Mouse (Mus musculus): ENCODE data around the gene Kdr. TPM values are rescaled to one million over a fixed set of nuclear protein-coding genes. Genes with fewer than 3 reads are reported as not detected.
"Not testable (repeated sequence)": the region's sequence is repeated elsewhere in the genome, so short reads cannot be mapped to it uniquely, and the experiment has no call there.

Gene Kdr
- polyA plus RNA-seq, 1 experiment from 2014 or later, result 24.5 TPM

DNA sequence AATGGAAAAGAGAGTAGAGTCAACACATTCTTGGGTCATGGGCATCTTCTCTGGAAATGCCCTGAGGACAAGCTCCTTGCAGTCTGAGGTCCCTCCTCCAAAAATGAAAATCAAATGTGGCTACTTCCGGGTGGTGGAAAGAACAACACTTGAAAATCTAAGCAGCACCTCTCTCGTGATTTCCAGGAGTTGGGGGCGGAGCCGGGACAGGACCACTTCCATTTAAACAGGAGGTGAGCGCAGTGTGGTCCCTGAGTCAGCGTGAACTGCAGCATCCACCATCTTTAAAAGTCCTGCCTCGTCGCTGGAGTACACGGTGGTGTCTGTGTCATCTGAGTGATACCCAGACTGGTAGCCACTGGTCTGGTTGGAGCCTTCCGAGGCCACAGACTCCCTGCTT, 44.1 kb downstream of the Kdr start:
- H3K9ac ChIP-seq (ENCODE audit: low read length), result no peak overlapping the region
- no peaks in the 10 kb centered on the region for H3K9me3 ChIP-seq (ENCODE audit: control insufficient read depth, low read length)
- DNase-seq (ENCODE audit: low spot score, missing footprints) (no peak), ATAC-seq (ENCODE audit: low FRiP score) (no peak)
- H3K36me3 ChIP-seq (ENCODE audit: control insufficient read depth, insufficient read depth, low read length), result no peaks in the 10 kb centered on the region
- no peak overlapping the region for H3K27ac ChIP-seq (ENCODE audit: low read depth, low read length)
- H3K4me2 ChIP-seq, result no peak overlapping the region
- no peak overlapping the region for H3K4me3 ChIP-seq (ENCODE audit: low read depth, low read length)
- H3K4me1 ChIP-seq (ENCODE audit: control insufficient read depth, insufficient read depth, low read length), result peaks cover 1% of the 10 kb centered on the region; the same call in 1 of the 2 replicates
- WGBS, result 87% methylated on average over 10 of the region's 10 CpGs
- no peaks in the 10 kb centered on the region for H3K27me3 ChIP-seq (ENCODE audit: control insufficient read depth, insufficient read depth, low read length)

DNA sequence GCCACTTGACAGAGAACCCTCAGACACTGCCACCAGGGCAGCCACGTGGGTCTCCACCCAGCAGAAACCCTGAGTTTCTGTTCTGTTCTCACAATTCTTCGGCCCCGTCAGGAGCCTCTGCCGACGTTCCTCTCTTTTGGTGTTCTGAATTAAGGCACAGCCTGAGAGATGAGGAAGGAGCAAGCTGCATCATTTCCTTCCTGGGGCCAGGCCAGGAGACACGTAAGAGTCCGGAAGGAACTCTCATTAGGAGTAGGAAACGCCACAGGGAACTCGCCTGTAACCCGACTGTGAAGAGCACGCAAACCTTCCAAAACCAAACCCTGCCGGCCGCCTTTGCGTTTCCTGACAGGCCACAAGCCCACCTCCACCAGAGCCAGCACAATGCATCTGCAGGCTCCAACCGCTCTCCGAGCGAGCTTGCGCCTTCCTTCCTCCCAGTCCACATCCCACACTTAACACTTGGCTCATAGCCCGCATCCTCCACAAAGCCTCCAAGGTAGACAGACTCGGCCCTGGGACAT, 44.7 kb downstream of the Kdr start:
- peak; percentile 49 for DNase-seq (ENCODE audit: low spot score, missing footprints)
- H3K27me3 ChIP-seq (ENCODE audit: control insufficient read depth, insufficient read depth, low read length), result no peaks in the 10 kb centered on the region
- H3K4me3 ChIP-seq (ENCODE audit: low read depth, low read length), result no peak overlapping the region
- H3K9ac ChIP-seq (ENCODE audit: low read length), result no peak overlapping the region
- no peaks in the 10 kb centered on the region for H3K4me1 ChIP-seq (ENCODE audit: control insufficient read depth, insufficient read depth, low read length)
- WGBS, result 91% methylated on average over 20 of the region's 20 CpGs
- H3K36me3 ChIP-seq (ENCODE audit: control insufficient read depth, insufficient read depth, low read length), result no peaks in the 10 kb centered on the region
- no peak overlapping the region for H3K27ac ChIP-seq (ENCODE audit: low read depth, low read length)
- no peak for ATAC-seq (ENCODE audit: low FRiP score)
- H3K9me3 ChIP-seq (ENCODE audit: control insufficient read depth, low read length), result no peaks in the 10 kb centered on the region
- no peak overlapping the region for H3K4me2 ChIP-seq

- not testable (repeated sequence) for H3K4me3 ChIP-seq (ENCODE audit: low read depth, low read length); H3K4me1 ChIP-seq (ENCODE audit: control insufficient read depth, insufficient read depth, low read length); H3K27ac ChIP-seq (ENCODE audit: low read depth, low read length); H3K9ac ChIP-seq (ENCODE audit: low read length); H3K4me2 ChIP-seq; H3K36me3 ChIP-seq (ENCODE audit: control insufficient read depth, insufficient read depth, low read length); ATAC-seq (ENCODE audit: low FRiP score); H3K27me3 ChIP-seq (ENCODE audit: control insufficient read depth, insufficient read depth, low read length); H3K9me3 ChIP-seq (ENCODE audit: control insufficient read depth, low read length)
- WGBS, result 82% methylated on average over 4 of the region's 4 CpGs
- DNase-seq (ENCODE audit: low spot score, missing footprints), result peak; percentile 61
Measured at GRCm38 (mm10) chr5:75931458-75931857, 46.8 kb downstream of the Kdr start.

- Histone ChIP-seq H3K36me3 (ENCODE audit: control insufficient read depth, insufficient read depth, low read length) (no peaks in the 10 kb centered on the region), H3K9me3 (ENCODE audit: control insufficient read depth, low read length) (no peaks in the 10 kb centered on the region), H3K4me2 (no peak overlapping the region), H3K27ac (ENCODE audit: low read depth, low read length) (no peak overlapping the region), H3K4me1 (ENCODE audit: control insufficient read depth, insufficient read depth, low read length) (no peaks in the 10 kb centered on the region), H3K9ac (ENCODE audit: low read length) (no peak overlapping the region), H3K4me3 (ENCODE audit: low read depth, low read length) (no peak overlapping the region), H3K27me3 (ENCODE audit: control insufficient read depth, insufficient read depth, low read length) (no peaks in the 10 kb centered on the region)
- ATAC-seq (ENCODE audit: low FRiP score) (no peak), DNase-seq (ENCODE audit: low spot score, missing footprints) (no peak)
- WGBS, result 84% methylated on average over 7 of the region's 7 CpGs
Measured at GRCm38 (mm10) chr5:75929960-75930359, 48.3 kb downstream of the Kdr start.

DNA sequence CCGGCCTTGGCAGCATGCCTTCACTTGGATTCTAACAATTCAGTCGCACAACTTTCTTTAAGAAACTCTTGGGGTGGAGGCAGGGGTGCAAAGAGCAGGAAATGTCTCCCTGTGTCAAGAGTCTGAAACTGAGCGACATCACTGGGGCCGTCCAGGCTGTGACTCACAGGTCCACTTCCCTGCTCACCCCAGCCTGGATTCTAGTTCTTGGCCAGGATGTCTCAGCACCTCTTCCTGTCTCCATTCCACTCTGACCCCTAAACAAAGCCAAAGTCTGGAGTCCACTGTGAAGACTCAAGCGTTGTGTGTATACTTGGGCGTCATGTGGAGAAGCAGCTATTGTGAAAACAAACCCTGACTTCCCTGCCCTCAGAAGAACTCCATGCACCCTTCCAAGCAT, 55.6 kb downstream of the Kdr start:
- Histone ChIP-seq H3K4me1 (ENCODE audit: control insufficient read depth, insufficient read depth, low read length) (no peaks in the 10 kb centered on the region), H3K36me3 (ENCODE audit: control insufficient read depth, insufficient read depth, low read length) (no peaks in the 10 kb centered on the region), H3K4me2 (no peak overlapping the region), H3K4me3 (ENCODE audit: low read depth, low read length) (no peak overlapping the region), H3K9ac (ENCODE audit: low read length) (no peak overlapping the region), H3K9me3 (ENCODE audit: control insufficient read depth, low read length) (no peaks in the 10 kb centered on the region), H3K27me3 (ENCODE audit: control insufficient read depth, insufficient read depth, low read length) (no peaks in the 10 kb centered on the region), H3K27ac (ENCODE audit: low read depth, low read length) (no peak overlapping the region)
- peak; percentile 45 for DNase-seq (ENCODE audit: low spot score, missing footprints)
- ATAC-seq (ENCODE audit: low FRiP score), result no peak
- WGBS, result 82% methylated on average over 6 of the region's 6 CpGs

DNA sequence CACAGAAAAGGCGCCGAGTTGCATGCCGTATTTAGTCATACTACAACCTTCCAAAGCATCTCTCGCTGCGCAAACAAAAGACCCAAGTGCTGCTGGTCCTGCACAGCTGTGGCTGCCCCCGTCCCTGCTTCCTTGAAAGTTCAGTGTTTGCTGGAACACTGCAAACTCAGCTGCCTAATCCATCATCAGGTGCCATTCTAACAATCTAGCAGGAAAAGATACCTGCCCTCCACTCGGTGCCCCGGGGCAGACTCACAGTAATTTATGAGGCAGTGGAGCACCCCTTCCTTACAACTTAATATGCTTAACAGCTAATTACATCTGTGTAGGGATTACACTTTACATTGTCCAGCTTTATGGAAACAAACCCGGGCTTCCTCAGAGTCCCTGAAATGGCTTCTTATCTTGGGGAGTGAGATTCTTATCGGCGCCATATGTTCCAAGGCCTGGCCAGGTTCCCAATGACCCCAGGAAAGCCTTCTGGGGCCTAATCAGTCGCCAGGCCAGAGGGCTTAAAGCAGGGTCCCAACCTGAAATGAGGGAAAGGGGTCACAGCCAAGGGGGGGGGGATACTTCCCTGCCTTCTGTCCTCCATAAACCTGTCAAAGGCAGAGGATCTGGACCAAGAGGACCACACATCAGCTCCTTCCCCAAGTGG, 56.4 kb downstream of the Kdr start:
- Histone ChIP-seq H3K4me2 (no peak overlapping the region), H3K9me3 (ENCODE audit: control insufficient read depth, low read length) (no peaks in the 10 kb centered on the region), H3K4me3 (ENCODE audit: low read depth, low read length) (no peak overlapping the region), H3K9ac (ENCODE audit: low read length) (no peak overlapping the region), H3K36me3 (ENCODE audit: control insufficient read depth, insufficient read depth, low read length) (no peaks in the 10 kb centered on the region), H3K27me3 (ENCODE audit: control insufficient read depth, insufficient read depth, low read length) (no peaks in the 10 kb centered on the region), H3K4me1 (ENCODE audit: control insufficient read depth, insufficient read depth, low read length) (no peaks in the 10 kb centered on the region), H3K27ac (ENCODE audit: low read depth, low read length) (no peak overlapping the region)
- WGBS, result 81% methylated on average over 12 of the region's 12 CpGs
- ATAC-seq (ENCODE audit: low FRiP score) (no peak), DNase-seq (ENCODE audit: low spot score, missing footprints) (peak; percentile 60)

GRCm38 (mm10) chr5:75919601-75920000, 58.7 kb downstream of the Kdr start:
- ATAC-seq (ENCODE audit: low FRiP score), result no peak
- WGBS, result 93% methylated on average over 7 of the region's 7 CpGs

DNA sequence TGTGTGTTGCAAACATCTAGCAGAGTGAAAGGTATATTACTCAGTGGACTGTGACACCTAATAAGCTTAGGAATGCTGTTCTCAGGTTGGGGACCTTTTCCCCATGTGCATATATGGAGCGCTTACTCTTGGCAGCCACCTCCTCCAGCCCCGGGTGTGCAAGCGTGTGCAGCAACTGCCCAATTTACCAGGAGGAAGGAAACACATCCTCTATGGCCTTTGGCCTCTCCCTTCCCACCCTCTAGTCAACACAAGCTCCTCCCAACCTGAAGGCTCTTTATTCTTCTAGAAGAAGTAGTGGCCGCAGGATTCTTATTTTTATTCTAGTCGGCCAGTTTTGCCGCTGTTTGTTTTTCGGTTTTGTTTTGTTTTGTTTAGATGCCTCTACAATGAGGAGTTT, 60.1 kb downstream of the Kdr start:
- no peak overlapping the region for H3K27ac ChIP-seq (ENCODE audit: low read depth, low read length)
- no peaks in the 10 kb centered on the region for H3K27me3 ChIP-seq (ENCODE audit: control insufficient read depth, insufficient read depth, low read length)
- H3K4me2 ChIP-seq, result no peak overlapping the region
- H3K4me1 ChIP-seq (ENCODE audit: control insufficient read depth, insufficient read depth, low read length), result no peaks in the 10 kb centered on the region
- no peak overlapping the region for H3K4me3 ChIP-seq (ENCODE audit: low read depth, low read length)
- no peak for ATAC-seq (ENCODE audit: low FRiP score)
- no peaks in the 10 kb centered on the region for H3K36me3 ChIP-seq (ENCODE audit: control insufficient read depth, insufficient read depth, low read length)
- peak; percentile 53 for DNase-seq (ENCODE audit: low spot score, missing footprints)
- no peak overlapping the region for H3K9ac ChIP-seq (ENCODE audit: low read length)
- 82% methylated on average over 7 of the region's 7 CpGs for WGBS
- no peaks in the 10 kb centered on the region for H3K9me3 ChIP-seq (ENCODE audit: control insufficient read depth, low read length)

More at GRCm38 (mm10) chr5:75919601-75920000, 58.7 kb downstream of the Kdr start:
- Histone ChIP-seq H3K4me2 (no peak overlapping the region), H3K9me3 (ENCODE audit: control insufficient read depth, low read length) (no peaks in the 10 kb centered on the region), H3K36me3 (ENCODE audit: control insufficient read depth, insufficient read depth, low read length) (no peaks in the 10 kb centered on the region), H3K4me3 (ENCODE audit: low read depth, low read length) (no peak overlapping the region), H3K9ac (ENCODE audit: low read length) (no peak overlapping the region), H3K27ac (ENCODE audit: low read depth, low read length) (no peak overlapping the region), H3K27me3 (ENCODE audit: control insufficient read depth, insufficient read depth, low read length) (no peaks in the 10 kb centered on the region), H3K4me1 (ENCODE audit: control insufficient read depth, insufficient read depth, low read length) (no peaks in the 10 kb centered on the region)
- peak; percentile 77 for DNase-seq (ENCODE audit: low spot score, missing footprints)

DNA sequence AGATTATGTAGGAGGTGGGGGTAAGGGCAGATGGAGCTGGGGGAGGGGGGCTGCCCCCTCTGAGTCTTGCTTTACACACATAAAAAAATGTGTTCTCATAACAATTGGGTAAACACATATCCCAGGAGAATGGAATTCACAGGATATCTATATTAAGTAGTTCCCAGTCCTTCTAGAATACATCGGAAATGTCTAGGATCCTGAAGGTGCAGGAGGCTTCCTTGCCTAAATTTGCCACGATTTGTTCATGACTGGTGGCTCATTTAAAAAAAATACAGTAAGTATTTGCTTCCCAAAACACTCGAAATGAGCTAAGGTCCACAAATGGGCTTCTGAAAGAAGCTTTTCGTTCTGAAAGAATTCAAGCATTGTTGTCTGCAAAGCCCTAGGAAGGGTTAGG, 61.0 kb downstream of the Kdr start:
- ATAC-seq (ENCODE audit: low FRiP score) (no peak), DNase-seq (ENCODE audit: low spot score, missing footprints) (peak; percentile 28)
- H3K4me2 ChIP-seq, result no peak overlapping the region
- no peaks in the 10 kb centered on the region for H3K36me3 ChIP-seq (ENCODE audit: control insufficient read depth, insufficient read depth, low read length)
- no peaks in the 10 kb centered on the region for H3K9me3 ChIP-seq (ENCODE audit: control insufficient read depth, low read length)
- no peaks in the 10 kb centered on the region for H3K4me1 ChIP-seq (ENCODE audit: control insufficient read depth, insufficient read depth, low read length)
- H3K27me3 ChIP-seq (ENCODE audit: control insufficient read depth, insufficient read depth, low read length), result no peaks in the 10 kb centered on the region
- 82% methylated on average over 4 of the region's 4 CpGs for WGBS
- H3K9ac ChIP-seq (ENCODE audit: low read length), result no peak overlapping the region
- H3K4me3 ChIP-seq (ENCODE audit: low read depth, low read length), result no peak overlapping the region
- no peak overlapping the region for H3K27ac ChIP-seq (ENCODE audit: low read depth, low read length)
